Mouse (Mus musculus) hematopoietic stem cell, adult 5-6 weeks (primary cell): Measurements from ENCODE around the gene Lim2. TPM values are rescaled to one million over a fixed set of nuclear protein-coding genes. Genes with fewer than 3 reads are reported as not detected.
"Not testable (repeated sequence)": the region's sequence is repeated elsewhere in the genome, so short reads cannot be mapped to it uniquely, and the experiment has no call there.

Experiments used
- ATAC-seq, 2 experiments: fragments of 125-278 bp in 1 of 2; replicated peaks in 1 of 2; 2 replicates each; pipeline ENCODE4 v1.8.0; 2016 to 2017; ENCODE audit warnings: inconsistent platforms in 2 of 2, mild to moderate bottlenecking in 2 of 2, moderate number of reproducible peaks in 2 of 2, low read depth in 1 of 2, moderate TSS enrichment in 1 of 2; ENCODE audit not compliant: low FRiP score in 2 of 2, poor library complexity in 2 of 2, severe bottlenecking in 2 of 2, insufficient read depth in 1 of 2, low TSS enrichment in 1 of 2
- total RNA-seq: library from RNA; stranded (forward); fragments of 172-1452, 232-1000 nt; gene quantifications from 2 replicates; pipeline ENCODE4 v1.2.3, GENCODE M21; 2017

Gene Lim2
- total RNA-seq: not detected in 2 replicates

DNA sequence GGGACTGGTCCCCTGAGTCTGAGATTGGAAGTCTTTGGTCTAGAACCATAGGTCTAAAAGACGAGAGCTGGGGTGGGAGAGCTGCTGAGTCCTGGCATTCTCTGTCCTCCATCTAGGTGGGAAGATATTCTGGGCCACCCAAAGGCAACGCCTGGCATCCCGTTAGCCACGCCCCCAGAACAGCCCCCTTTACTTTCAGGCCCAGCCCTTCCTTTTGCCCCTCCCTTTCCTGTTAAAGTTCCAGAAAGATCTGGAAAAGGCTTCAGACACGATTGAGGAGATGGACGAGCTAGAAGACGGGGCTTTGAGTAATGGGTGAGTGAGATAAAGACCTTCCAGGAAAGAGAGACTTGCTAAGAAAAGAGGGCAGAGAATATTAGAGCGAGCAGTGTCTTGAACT, at the start of gene Lim2:
TSS of gene Lim2 (plus strand) at position 265 of the 400 bp plus-strand sequence.
- no peak for ATAC-seq

- peak; percentile 92 to 93 for ATAC-seq
Measured at GRCm38 (mm10) chr7:43378226-43378625, 49.2 kb upstream of the Lim2 start.

- peak; percentile 83 to 88 for ATAC-seq
Measured at GRCm38 (mm10) chr7:43392349-43393121, 34.9 kb upstream of the Lim2 start.

GRCm38 (mm10) chr7:43399501-43399900, 28.0 kb upstream of the Lim2 start:
- no peak for ATAC-seq

DNA sequence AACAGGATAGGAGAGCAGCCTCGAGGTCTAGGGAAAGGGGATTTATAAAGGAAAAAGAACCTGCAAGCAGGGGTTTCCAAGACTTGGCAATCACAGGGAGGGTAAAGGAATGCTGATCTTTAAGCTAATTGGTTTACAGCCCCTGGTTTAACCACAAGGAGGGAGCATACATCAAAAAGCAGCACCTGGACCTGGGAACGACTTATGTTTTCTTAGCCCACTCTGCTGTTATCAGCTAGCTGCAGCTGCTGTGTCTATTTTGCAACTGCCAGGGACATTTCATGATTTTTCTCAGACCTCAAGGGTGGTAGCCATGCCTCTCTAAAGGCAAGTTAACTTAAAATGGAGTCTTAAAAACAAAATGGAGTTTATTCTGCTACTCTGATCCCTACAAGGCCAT, 24.8 kb upstream of the Lim2 start:
- ATAC-seq: no peak

GRCm38 (mm10) chr7:43407573-43407972, 19.9 kb upstream of the Lim2 start:
- no peak; a peak in 1 of 4 replicates for ATAC-seq

DNA sequence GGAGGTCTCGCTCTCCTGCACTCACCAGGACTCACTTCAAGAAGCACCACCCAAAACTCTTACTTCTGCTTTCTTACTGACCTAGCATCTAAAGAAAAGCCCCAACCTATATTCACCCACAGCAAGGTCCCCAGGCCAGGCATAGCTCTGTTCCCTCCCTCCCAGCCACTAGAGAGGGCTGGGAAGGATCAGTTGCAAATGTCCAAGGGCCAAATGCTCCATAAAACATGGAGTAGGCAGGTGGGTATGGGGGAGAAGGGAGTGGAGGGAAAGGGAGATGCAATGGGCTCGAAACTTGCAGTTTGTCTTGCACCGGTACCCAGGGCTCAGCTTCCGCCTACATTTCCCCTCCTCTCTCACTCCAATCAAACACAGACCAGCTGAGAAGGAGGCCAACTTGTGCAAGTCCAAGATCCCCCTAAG, 19.3 kb upstream of the Lim2 start, which contains the start of gene Siglecg:
TSS of gene Siglecg (plus strand) at position 74 of the 423 bp plus-strand sequence.
- ATAC-seq: peak; percentile 87 to 90

DNA sequence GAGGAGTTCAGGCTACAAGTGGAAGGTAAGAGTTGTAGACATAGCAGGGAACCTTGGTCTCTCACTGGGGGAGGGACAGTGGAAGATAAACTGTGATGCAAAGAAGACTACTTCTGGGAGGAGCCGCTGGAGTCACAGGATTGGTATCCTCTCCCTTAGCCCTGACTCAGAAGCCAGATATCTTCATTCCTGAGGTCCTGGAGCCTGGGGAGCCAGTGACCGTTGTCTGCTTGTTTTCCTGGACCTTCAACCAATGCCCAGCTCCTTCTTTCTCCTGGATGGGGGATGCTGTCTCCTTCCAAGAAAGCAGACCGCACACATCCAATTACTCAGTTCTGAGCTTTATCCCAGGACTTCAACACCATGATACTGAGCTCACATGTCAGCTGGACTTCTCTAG, 18.4 kb upstream of the Lim2 start:
- ATAC-seq: no peak

GRCm38 (mm10) chr7:43411724-43412123, 15.7 kb upstream of the Lim2 start:
- ATAC-seq: not testable (repeated sequence)

DNA sequence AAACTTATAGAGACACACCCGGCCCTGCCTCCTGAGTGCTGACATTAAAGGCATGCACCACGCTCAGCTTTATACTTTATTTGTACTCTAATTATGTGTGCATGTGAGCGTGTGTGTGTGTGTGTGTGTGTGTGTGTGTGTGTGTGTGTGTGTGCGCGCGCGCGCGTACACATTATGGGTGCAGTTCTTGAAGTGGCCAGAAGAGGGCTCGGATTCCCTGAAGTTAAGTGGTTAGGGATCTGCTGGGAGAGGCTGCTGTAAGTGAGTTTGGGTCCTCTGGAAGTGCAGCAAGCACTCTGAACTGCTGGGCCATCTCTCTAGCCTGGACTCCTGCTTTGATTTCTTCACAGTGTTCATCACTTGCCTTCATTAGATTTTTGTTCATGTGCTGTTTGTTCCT, 10.2 kb upstream of the Lim2 start:
- ATAC-seq: no peak

DNA sequence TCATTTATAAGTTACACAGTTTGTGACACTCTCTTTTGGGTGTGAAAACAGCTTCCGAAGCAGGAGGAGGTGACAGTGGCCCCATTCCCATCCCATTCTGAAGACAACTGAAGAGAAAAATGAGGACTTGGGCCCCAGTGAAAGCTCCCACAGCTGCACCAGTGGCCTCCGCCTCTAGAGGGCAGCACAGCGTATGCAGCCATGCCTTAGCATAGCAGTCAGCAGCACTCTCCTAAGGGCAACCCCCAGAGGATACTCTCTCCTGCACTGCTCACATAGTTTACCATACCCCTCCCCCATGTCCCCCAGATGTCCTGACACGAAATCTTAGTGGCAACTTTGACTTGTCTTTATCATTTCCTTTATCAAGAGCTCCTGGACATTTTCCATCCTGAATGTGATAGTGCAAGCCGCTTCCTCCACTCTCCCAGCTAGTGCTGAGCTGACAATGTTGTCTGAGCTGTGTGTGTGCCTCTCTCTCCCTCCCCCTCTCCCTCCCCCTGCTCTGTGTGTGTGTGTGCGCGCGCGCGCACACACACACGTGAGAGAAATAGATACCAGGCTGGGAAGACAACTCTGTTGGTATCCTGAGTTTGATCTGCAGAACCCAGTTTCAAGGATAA, 4.4 kb upstream of the Lim2 start:
- peak; percentile 98 to 99 for ATAC-seq

DNA sequence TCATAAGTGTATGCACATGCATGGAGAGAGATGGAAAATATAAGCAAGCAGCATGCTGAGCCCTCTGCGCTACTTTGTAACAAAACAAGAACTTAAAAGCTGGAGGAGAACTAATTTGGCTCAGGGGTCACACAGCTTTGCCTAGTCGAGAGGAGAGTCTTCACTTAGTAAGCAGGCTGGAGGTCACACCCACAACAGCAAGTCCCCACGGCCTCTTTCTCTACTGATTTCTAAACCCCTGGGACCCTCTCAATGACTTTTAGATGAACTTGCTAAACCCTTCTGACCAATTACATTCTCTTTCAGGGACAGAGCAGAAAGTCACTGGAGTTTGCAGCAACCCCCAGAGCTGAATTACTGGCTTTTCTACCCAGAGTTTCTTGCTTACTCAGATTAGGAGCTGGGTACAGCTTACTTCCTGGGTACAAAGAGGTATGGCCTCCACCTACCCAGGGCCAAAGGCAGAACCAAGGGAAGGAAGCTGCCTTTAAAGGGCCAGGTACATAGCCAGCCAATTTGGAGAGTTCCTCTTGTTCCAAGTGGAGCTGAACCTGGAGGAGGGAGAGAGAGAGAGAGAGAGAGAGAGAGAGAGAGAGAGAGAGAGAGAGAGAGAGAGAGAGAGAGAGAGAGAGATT, 3.4 kb upstream of the Lim2 start:
- no peak for ATAC-seq

GRCm38 (mm10) chr7:43429500-43429899, 2.0 kb downstream of the Lim2 start:
- ATAC-seq: no peak

DNA sequence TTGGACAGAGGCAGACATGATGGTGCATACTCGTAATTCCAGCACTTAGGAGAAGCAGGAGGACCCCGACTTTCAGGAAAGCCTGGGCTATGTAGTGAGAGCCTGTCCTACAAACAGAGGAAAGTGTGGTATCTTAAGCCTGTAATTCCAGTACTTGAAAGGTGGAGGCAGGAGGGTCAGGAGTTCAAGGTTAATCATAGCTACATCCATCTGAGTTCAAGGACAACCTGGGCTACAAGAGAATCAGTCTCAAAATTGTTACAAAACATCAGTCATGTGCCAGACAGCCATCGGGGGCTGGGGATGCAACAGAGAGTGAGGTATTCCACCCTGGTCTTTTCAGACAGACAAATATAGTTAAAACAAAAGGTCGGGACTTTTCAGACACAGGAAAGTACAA, 5.4 kb downstream of the Lim2 start:
- no peak for ATAC-seq

GRCm38 (mm10) chr7:43434676-43435075, 7.2 kb downstream of the Lim2 start:
- no peak for ATAC-seq

DNA sequence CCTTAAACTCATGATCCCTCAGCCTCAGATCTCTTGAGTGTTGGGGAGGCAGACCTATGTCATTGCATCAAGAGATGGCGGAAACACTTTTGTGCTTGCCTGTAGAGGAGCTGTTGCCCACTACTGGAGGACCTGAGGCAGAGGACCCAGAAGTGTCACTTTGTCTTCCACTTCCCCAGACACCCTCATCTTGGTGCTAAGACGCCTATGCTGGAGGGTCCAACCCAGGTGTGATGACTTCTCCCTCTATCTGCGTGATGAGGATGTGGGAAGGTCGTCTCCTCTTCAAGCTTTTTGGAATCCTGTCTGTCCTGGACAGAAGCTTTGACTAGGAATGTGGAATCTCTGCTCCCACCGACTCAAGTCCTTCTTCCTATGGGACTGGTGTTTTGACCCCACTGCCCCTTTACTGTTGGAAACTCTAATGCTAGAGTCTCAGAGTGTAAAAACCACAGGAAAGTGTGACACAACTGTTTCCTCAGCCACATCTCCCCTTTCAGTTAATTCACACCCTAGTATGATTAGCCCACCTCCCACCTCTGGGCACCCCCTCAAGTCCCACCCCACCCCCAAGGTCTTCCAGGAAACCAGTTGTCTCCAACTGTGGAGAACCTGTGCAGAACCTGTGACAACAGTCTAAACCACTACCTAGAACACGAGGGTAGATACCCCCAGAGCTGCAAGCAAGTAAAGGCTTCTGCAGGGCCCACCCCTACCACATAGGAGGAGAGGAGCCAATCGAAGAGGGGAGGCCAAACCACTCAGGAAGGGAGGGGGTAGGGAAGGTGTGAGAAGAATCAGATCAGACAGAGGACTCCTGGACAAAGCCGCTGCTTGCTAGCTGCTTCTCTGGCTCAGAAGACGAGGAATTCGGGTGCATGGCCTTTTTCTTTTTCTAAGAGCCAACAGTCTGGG, 9.1 kb downstream of the Lim2 start, which contains the start of gene Nkg7:
TSS of gene Nkg7 (plus strand) at position 733 of the 915 bp plus-strand sequence.
- peak; percentile 55 to 60; a peak in 3 of 4 replicates for ATAC-seq

DNA sequence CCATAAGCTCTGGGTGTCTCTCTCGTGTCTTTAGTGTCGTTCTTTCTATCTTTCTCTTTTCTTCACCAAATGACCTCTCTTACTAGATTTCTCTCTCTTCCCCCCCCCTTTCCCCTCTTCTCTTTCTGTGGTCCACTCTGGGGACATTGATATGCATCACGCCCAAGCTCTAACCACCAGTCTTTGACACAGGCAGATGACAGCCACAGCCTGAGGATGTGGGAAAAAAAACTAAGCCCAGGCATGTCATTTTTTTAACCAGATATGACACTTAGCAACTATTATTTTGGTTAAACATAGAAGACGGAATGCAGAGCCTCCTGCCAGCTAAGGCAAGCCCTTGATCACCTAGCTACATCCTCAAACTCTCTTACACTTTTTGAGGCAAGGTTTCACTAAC, 11.1 kb downstream of the Lim2 start:
- ATAC-seq: peak; percentile 9 to 27
